Mouse (Mus musculus) testis, adult 2 months (tissue): ENCODE results near the gene Fkbp6.

Experiments
- CTCF ChIP-seq: fragments of 200-500 bp; IDR thresholded peaks from 2 replicates; pipeline ENCODE4 v1.5.1; 2012; ENCODE audit warnings: low read depth, mild to moderate bottlenecking, inconsistent platforms, low read length, moderate library complexity; ENCODE audit not compliant: control insufficient read depth, insufficient read depth, insufficient replicate concordance
- POLR2A ChIP-seq: fragments of 200-500 bp; IDR thresholded peaks from 2 replicates; pipeline ENCODE4 v1.6.1; 2012; ENCODE audit warnings: low read depth, mild to moderate bottlenecking, inconsistent platforms, low read length, moderate library complexity; ENCODE audit not compliant: control insufficient read depth

GRCm38 (mm10) chr5:135326121-135326659 lies 23.7 kb downstream of the Fkbp6 start:
- TF ChIP-seq CTCF (no peak), POLR2A (no peak)
